1 mouse cellular context compared by ENCODE assay signal in the genomic region with DNA sequence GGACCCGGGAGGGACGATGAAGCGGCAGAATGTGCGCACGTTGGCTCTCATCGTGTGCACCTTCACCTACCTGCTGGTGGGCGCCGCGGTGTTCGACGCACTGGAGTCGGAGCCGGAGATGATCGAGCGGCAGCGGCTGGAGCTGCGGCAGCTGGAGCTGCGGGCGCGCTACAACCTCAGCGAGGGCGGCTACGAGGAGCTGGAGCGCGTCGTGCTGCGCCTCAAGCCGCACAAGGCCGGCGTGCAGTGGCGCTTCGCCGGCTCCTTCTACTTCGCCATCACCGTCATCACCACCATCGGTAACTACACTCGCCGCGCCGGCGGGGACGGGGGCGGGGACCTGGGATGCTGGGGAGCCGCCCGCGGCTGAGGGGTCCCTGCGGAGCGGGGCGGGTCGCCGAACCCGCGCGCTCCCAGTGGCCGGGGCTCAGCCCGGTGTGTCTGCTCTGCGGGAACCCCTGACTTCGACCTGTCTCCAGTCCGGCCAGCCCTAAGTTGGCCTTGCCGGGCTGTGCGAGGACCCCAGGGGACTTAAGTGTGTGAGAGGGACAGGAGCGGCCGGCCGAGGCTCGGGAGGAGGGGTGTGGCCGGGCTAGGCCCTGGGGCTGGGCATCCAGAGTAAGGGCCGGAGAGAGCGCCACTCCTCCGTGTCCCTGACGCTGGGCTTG.
TF ChIP-seq lines count a peak whose summit lies in the region.

No protein-coding gene starts in this region.

TF ChIP-seq in CH12.LX, 34 proteins besides CTCF, POLR2A, EP300 and RAD21 (continued from another document):
- TF ChIP-seq MAFK (IDR thresholded peaks at IDR 0.05; ENCODE audit: insufficient replicate concordance, low read length), result no peak
- no peak for TF ChIP-seq KAT2A (IDR thresholded peaks at IDR 0.05; ENCODE audit: insufficient replicate concordance, low read length)
- TF ChIP-seq USF2 (conservative IDR thresholded peaks at IDR 0.05; ENCODE audit: low read depth, low read length), result no peak
- peak; percentile 76 for TF ChIP-seq TBP (conservative IDR thresholded peaks at IDR 0.05; ENCODE audit: low read depth, low read length)
